Mouse (Mus musculus) olfactory bulb, adult 2 months (tissue): ENCODE measurements around the gene Atp5j.

Experiments used
- CTCF ChIP-seq: fragments of 200-500 bp; IDR thresholded peaks from 2 replicates; pipeline ENCODE4 v1.5.1; 2012; ENCODE audit warnings: low read depth, mild to moderate bottlenecking, low read length, moderate library complexity; ENCODE audit not compliant: insufficient read depth
- POLR2A ChIP-seq: fragments of 200-500 bp; IDR thresholded peaks from 2 replicates; pipeline ENCODE4 v1.6.1; 2012; ENCODE audit warnings: mild to moderate bottlenecking, low read depth, low read length, moderate library complexity; ENCODE audit not compliant: insufficient read depth

DNA sequence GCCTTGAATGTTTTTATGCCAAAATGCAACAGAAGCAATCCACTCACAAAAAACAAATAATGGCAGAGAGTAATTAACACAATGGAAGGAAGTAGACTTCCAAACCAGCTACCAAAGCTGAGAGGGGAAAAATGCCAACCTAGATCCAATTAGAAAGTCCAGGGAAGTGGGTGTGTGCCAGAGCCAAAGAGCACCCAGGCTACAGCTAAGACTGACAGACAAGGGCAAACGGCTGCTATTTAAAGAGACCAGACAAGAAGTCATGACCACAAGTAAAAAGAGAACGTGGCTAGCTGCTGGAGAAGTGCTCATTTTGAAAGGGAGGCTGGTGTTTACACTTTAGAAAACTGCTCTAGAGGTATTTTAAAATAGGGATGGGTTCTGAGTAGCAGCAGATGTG, 52.1 kb downstream of the Atp5j start:
- TF ChIP-seq CTCF (no peak), POLR2A (no peak)
